Mouse (Mus musculus): ENCODE measurements around the gene Slc6a20a.
"Not testable (repeated sequence)": the region's sequence is repeated elsewhere in the genome, so short reads cannot be mapped to it uniquely, and the experiment has no call there.

The Slc6a20a gene

DNA sequence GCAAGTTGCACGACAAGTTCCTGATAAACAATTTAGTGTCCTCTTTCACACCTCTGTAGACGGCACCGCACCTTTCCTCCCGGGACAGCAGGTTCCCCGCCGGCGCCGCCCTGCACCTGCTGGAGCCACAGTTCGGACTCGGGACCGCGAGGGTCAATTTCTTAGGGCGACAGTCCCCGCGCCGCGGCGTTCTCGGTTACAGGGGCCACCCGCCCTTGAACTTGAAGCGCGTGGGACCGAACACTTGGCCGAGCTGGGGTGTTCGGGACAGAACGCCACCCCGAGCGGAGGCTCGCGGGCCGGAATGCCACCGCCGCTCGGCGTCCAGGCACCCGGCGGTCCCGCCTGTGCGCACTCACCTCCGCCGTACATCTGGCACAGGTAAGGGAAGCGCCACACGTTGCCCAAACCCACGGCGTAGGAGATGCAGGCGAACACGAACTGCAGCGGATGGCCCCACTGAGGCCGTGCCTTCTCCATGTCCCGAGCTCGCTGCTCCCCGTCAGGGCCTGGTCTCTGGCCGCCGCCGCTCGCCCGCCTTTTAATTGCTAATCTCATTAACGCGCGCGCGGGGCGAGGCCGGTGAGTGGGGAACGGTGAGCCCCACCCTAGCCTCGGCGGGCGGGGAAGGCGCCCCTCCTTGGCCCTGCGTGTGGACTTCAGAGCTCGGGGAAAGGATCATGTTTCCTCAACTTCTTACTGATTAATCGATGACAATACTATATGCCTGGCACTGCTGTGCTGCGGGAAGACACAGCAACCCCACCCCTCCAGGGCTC, at the start of gene Slc6a20a, which contains the start of gene Ccr9:
Gene Slc6a20a, minus strand, starts transcription at position 559 of the 779 bp plus-strand sequence.
Gene Ccr9, plus strand, starts transcription at position 113 of the 779 bp plus-strand sequence.
- DNase-seq: peak in 1 of 2 experiments; percentile 18

DNA sequence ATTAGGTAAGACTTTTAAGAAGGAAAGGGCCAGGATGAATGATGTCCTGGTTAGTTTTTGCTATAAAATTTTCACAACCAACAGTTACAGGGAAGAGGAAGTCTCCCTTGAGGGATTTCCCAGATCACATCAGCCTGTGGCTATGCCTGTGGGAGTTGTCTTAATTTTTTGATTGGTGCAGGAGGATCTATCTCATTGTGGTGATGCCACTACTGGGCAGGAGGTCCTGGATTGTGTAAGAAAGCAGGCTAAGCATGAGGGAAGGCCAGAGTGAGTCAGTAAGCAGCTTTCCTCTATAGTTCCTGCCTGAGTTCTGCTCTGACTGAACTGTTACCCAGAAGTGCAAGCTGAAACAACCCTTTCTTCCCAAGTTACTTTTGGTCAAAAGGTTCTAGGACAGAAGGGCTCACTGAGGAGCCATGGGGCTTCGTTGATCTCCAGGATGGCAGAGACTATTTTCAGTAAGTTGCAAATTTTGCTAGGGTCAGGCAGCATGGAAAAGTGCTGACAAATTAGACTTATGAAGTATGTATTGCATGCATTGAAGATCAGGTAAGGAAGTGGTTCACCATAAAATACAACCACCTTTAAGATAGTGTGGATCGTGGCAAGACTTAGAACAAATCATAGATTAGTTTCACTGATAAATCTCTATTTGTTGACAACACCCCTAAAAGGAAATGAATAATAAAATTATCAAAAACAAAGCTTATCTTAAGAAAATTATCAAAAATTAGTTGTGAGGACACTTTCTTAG, 44.2 kb upstream of the Slc6a20a start:
- DNase-seq: no peak

DNA sequence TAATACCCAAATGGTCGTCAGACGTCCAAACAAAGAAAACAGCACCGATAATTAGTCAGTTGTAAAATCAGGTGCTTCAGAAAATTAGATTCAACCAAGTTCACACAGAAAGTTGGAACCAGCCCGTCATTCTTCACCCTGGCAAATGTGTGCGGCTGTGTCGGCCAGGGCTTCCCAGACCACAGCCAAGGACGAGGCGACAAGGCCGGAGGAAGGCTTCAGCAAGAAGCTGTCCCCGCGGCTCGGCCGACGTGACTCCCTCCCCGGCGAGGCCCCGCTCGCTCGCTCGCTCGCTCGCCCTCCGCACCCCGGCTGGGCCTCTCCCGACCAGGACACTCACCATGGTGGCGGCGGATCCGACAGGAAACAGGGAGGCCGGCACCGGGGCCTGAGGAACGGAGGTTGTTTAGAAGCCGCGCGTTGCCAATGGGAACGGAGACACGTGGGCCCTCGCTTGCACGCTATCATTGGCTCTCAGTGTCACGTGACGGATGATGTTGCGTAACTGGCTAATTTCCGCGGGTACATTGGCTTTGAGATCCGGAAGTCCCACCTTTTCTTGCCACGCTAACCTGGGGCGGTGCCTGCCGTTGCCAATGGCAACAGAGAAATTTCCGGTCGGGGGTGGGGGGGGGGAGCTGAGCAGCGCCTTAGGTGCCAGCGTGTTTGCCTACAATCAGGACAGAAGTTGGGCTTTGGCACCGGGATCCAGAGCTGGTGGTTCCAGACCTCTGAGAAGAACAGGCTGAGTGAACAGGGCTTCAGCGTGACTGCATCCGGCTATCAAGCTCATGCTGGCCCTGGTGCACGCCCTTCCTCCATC, 38.7 kb upstream of the Slc6a20a start, which contains the start of gene Lztfl1:
Gene Lztfl1, minus strand, starts transcription at position 512 of the 823 bp plus-strand sequence.
- DNase-seq: peak; percentile 85 to 86

DNA sequence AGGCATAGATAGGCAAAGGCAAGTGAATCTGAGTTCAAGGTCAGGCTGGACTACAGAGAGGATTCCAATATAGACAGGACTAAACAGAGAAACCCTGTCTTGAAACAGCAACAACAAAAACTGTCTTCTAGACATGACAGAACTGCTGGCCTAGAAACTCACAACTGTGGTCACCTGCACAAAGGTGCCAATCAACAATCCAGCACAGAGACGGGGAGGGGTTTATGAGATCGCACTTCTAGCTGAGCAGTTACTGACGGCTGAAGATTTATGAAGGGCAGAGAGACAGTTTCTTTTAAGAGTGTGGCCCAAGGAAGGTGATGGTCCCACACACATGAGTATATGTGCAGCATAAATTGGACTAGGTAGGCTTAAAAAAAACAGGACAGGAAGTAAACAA, 37.6 kb upstream of the Slc6a20a start:
- DNase-seq: no peak

DNA sequence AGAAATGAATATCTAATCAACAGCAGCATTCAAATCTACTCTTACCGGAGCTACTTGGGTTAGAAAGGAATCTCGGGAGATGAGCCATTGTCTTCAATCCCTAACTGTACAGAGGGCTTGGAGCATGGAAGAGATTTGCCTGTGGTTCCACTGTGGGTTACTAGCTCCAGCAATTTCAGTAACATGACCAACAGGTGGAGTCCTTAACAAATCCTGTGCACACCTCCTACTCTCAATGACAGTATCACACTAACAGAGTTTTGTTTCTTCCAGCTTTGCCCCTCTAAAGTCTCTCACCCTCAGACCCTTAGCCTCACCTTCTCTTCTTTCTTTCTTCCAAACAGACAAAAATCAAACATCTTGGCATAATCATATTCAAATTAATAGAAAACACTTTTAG, 34.4 kb upstream of the Slc6a20a start:
- DNase-seq: no peak

DNA sequence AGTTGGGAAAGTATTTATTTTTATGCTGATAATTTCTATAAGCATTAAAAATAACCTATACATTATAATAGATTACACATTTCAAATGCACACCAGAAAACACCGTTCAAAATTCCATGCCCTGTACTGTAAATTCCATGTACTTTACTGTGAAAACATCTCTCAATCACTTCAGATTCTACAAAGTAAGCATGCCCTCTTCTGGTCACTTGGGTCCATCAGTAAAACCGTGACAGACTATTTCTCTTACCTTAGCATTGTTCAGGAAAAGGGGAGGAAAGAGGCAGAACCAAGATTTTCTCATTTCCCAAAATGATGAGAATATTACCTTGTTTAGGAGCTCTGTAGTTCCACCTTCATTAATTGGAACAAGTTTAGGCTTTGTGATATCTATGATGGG, 30.5 kb upstream of the Slc6a20a start:
- DNase-seq: no peak

DNA sequence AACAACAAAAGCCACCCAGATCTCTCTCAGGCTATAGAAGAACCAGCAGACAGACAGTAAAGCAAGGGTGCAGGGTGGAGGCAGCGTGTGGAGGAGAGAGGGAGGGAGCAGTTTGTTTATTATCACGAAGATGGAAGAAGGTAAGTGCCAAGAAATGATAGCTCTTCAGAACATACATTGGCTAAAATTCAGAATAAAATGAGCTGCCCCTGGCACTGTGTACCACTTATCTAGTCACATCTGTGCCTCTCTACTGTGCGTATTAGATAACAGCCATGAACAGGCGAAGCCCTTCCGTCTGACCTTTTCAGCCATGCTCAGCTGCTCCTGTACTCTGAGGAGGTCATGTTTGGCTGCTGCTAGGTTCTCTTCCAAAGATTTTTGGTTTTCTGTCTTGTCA, 23.1 kb upstream of the Slc6a20a start:
- DNase-seq: no peak

DNA sequence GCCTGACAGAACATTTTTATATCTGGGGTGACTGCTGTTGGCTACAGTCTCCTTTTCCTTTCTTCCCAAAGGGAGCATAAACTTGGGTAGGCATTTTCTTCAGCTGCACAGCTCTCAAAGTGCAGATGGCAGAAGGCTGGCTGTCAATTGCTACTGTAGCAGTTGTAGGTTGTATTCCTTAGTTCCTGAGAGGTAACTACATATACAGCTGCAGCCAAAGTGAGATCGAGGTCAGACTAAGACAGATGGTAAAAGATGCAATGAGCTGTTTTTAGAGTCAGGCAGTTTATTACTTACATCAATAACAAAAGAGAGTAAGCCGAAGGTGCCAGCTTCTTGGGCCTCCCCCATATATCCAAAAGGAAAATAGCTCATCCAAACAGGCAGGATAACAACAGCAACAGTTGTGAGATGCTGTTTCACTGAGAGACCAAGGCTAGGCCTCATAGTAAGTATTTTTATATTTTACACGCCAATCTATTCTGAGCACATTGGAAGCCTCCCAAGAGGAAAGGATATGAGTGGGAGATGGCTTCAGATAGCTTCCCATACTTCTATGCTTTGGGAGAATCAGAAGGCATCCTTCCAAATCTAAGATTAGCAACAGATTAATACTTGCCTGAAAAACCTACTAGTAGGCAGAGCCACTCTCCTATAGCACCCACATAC, 17.1 kb upstream of the Slc6a20a start:
- DNase-seq: no peak

DNA sequence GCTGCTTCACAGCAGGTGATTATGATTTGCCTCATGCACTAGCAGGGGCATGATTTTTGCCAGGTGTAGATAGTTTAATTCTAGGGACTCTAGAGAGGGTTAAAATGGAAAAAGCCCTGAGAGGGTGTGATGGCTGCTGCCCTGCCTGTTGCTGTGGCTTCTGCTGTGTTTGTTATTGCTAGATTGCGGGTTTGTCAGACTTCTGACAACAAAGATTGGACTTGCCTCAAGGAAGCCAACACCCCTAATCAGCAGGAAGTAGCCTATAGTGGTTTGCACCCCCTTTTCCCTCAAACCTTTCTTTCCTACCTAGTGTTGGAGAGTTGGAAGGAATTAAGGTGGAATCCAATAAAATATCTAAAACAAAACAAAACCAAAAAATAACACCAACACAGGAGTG, 9.5 kb upstream of the Slc6a20a start:
- DNase-seq: no peak

DNA sequence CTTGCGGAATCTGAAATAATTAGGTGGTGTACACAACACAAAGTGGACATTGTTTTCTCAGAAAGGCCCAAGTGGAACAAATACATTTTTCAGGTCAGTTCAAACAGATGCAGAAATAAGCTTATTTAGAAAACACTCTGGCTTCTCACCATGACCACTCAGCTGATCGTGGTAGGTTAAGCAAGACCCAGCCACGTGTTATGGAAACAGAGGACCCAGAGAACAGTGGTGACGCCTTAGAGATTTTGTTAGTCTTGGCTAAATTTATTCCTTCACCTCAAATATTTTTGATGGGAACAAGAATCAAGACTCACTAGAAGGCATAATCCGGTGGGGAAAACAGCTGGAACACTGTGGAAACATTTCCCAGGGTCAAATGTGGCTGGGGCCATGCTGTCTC, 7.5 kb upstream of the Slc6a20a start:
- no peak for DNase-seq

DNA sequence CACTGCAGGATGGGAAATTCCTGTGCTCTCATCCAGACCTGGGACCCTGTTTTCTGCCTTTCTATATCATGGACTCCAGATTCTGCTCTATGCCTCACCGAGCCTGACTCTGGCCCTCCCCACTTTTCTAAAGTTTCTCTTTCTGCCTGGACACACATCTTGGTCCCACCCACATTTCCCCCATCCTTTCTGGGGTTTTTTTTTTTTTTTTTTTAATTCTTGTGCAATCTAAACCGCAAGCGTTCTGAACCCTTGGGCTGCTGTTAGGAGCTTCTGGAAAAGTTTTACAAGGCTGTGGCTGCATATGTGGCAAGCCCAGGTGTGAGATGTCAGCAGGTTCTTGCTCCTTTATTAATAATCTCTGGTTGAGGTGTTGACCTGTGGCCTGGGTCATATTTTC, 5.0 kb upstream of the Slc6a20a start:
- no peak for DNase-seq

DNA sequence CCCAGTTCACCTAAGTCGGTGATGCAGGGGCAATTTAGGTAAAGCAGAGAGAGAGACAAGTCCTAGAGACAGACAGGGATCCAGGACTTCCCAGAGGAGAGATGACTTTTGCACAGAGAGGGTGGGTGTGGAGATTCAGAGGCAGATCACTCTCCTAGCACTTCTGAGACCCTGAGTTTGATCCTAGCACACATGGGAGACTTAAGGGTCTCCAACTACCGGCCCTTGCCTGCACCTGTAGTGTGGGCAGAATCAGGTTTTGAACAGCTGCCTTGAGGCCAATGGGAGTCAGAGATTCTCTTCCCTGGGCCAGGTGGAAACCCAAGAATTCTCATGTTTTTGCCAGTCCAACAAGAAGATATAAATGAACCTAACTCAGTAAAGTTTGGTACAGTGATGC, 513 bp upstream of the Slc6a20a start:
- no peak for DNase-seq

DNA sequence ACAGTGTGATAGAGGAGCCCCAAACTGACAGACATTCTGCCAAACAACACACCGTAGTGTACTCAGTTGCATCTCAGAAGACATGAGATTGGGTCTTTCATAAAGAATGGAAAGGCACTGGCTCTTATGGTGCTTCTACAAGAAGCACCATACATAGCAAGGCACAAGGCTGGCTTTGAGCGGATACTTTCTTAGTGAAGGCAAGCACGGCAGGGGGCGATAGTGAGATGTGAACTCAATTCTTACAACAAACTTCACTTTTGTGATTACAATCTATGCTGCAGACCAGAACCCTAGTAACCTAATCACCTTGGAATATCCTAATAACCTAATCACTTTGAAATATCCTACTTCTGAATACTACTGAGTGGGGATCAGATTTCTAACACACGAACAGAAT, 13.0 kb downstream of the Slc6a20a start:
- DNase-seq: peak; percentile 21 to 68

DNA sequence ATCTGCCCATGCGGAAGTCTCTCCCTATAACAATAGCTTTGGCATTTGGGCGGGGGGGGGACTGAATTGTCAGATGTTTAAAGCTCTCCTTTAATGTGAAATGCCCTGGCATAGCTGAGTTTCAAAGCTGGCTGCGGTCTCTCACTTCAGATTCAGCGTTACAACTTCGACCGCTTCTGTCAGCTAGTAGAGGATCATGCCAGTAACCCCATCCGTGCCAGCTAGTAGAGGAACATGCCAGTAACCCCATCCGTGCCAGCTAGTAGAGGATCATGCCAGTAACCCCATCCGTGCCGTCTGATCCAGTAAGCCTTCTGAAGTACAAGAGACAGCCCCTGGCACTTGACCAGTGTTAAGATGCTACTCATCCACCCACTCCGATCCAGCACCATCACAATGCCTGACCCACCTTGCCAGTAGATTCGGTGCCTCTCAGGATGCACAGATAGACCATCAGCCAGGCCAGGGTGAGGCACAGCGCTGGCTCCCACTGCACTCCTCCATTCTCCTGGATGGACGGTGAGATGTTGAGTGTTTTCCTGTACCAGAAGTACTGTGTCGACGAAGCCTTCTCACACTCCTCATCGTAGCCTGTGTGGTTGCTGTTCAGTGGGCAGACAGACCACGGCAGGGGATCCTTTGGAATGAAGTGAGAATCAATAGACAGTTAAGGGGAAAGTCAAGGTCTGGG, 18.6 kb downstream of the Slc6a20a start:
- DNase-seq: not testable (repeated sequence)

DNA sequence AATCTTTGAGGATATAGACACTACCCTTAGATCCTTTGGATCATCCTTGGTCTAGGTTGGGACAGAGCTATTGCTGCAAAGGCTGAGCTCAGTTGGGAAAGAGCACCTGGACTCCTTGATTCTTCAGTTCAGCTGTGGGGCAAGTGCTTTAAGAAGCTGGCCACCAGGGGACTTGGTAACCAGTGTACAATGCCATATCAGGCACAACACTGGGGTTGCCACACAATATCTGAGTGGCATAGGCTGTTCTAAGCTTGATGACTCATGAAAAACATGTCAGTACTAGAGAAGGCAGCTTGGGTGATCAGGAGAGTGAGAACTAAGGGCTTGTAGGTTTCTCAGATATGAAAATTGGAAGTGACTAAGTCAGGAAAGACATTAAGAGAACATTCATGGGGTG, 19.7 kb downstream of the Slc6a20a start:
- DNase-seq: no peak

DNA sequence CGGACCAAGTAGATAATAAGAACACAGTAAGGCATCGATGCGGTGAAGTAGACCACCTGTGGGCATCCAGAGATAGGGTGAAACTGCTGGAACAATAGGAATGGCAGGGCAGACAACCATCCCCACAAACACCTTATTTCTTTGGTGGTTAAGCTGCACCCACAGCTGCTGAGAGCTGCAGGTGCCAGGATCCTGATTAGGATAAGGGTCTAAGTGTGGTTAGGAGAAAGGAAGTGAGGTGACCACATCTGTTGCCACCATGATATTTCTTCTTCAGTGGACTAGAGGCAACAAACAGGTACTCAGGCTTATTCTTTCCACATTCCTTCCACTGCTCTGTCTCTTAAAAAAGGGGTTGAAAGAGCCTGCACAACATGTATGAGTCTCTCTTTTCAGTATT, 21.2 kb downstream of the Slc6a20a start:
- no peak for DNase-seq

DNA sequence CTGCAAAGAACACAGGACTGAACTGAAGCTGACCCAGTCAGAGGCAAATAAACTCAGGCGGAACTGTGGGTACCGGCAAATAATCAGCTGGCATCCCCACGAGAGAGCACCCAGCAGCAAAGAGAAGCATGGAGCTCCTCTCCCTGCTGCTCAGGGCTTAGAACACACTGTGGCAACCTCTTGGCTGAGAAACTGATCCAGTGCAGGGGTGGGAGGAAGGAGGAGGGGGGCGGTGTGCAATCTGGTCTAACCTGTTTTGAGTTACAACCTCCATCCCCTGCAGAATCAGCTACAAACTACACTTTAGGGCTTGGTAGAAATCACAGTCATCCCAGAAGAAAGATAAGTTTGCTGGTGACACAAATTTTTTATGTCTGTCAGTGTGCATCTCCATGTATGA, 27.3 kb downstream of the Slc6a20a start:
- DNase-seq: no peak

DNA sequence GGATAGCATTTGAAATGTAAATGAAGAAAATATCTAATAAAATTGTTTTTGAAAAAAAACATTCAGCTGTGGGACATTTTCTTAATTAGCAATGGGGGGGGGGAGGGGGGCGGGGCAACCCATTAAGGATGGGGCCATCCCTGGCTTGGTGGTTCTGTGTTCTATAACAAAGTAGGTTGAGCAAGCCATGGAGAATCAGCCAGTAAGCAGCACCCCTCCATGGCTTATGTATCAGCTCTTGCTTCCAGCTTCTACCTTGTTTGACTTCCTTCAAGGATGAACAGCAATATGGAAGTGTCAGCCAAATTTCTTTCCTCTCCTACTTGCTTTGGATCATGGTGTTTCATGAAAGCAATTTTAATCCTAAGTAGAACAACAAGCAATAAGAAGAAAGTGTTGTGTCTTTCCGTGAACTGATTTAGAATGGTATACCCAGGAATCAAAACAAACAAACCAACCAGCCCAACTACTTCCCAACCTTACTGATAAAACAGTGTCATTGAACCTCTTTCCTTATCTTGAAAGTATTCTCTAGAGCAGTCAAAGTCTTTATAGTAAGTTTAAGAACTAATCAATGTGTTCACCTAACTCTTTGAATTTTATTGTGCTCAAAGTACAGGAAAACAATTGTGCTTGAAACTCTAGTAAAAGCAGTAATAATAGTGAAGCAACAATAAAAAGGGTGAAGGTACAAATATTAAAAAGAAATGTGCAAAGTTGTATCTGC, 28.7 kb downstream of the Slc6a20a start:
- no peak for DNase-seq

DNA sequence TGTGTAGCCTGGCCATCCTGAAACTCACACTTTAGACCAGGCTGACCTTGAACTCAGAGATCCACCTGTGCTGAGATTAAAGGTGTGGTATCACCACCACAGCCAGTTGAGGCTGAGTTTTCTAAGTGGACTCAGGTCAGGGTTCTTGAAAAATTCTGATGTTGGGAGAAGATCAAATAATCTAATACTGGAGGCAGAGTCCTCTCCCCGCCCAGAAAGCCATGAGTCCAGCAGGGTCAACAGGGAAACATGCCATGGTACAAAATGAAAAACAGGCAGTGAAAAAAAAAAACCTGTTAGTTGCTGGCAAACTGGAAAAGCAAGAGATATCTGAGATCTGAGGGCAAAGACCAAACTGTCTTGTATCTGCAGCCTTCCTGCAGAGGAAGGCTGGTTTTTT, 38.6 kb downstream of the Slc6a20a start:
- no peak for DNase-seq

DNA sequence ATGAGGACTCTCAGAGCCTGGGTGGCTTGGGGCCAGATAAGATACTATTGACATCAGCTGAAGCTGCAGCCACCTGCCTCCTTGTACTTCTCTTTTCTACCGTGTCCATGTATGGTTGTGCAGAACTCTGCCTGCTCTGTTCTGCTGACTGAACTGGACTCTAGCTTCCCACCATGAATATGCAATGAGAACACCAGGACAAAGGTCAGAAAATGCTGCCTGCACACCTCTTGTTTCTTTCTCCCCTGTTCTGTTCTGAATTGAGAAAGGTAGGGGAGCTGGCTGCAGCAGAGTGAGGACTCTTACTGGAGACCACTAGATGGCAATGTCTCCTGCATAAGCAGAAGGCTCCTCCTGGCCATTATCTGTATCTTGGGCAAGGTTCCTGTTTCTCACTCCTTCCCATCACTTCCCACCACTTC, 40.0 kb downstream of the Slc6a20a start:
- peak in 1 of 2 experiments; percentile 13 for DNase-seq

DNA sequence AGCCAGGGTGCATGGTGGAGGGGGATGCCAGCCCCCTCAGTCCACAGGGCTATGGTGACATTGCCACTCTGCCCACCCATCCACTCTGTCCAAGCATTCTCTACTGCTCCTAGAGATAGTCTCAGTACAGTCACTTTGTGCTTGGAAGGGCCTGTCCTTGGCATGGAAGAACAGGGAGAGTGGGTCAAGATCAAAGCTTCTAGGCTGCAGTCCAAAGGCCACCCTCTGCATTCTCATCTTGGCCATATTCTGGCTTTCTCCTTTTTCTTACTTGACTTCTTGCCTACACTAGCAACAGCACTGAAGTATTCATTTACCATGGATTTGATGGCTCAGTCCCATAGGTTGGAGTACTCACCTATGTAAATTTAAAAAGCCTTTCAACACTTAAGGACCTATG, 40.5 kb downstream of the Slc6a20a start:
- DNase-seq: no peak

Data from spleen, adult 18-20 months (tissue).